Mouse (Mus musculus) liver, embryonic 14.5 days (tissue): ENCODE data around the gene Polk. TPM values are rescaled to one million over a fixed set of nuclear protein-coding genes. Genes with fewer than 3 reads are reported as not detected.

Source experiments
- ATAC-seq: fragments of 200-750 bp; cut with Nextera tagmentation; 2 replicates; pipeline ENCODE4 v1.8.0; 2017; ENCODE audit warnings: moderate number of reproducible peaks, mild to moderate bottlenecking, moderate library complexity; ENCODE audit not compliant: insufficient read depth
- DNase-seq, 3 experiments: peaks; one replicate each; pipeline ENCODE4 v3.0.0-alpha.2; 2012 to 2013; ENCODE audit warnings: low read depth in 3 of 3, low spot score in 3 of 3
- H3K27ac ChIP-seq: fragments of 300-500 bp; sonication (generic); 2 replicates; pipeline ENCODE4 v1.5.1; 2014; ENCODE audit warnings: moderate library complexity, mild to moderate bottlenecking, control low read depth, inconsistent platforms
- H3K27me3 ChIP-seq: fragments of 300-500 bp; sonication (generic); 2 replicates; pipeline ENCODE4 v1.6.1; 2014; ENCODE audit warnings: mild to moderate bottlenecking, low read length, moderate library complexity; ENCODE audit not compliant: control insufficient read depth, insufficient read depth
- H3K36me3 ChIP-seq: fragments of 300-500 bp; sonication (generic); replicated peaks from 2 replicates; pipeline ENCODE4 v1.6.1; 2014; ENCODE audit warnings: low read depth; ENCODE audit not compliant: control insufficient read depth, insufficient read depth
- H3K4me1 ChIP-seq, 2 experiments: fragments of 200-500 bp in 1 of 2; fragments of 300-500 bp in 1 of 2; sonication (generic) in 1 of 2; replicated peaks; 2 replicates each; pipeline ENCODE4 v1.6.1; 2012 to 2014; ENCODE audit warnings: antibody characterized with exemption in 1 of 2, inconsistent platforms in 1 of 2, low read length in 1 of 2; ENCODE audit not compliant: control insufficient read depth in 2 of 2, insufficient read depth in 2 of 2
- H3K4me2 ChIP-seq: fragments of 300-500 bp; sonication (generic); 2 replicates; pipeline ENCODE4 v1.6.1; 2014; ENCODE audit warnings: low read depth, mild to moderate bottlenecking, control low read depth, moderate library complexity
- H3K4me3 ChIP-seq, 2 experiments: fragments of 200-500 bp in 1 of 2; fragments of 300-500 bp in 1 of 2; sonication (generic) in 1 of 2; 2 replicates each; pipeline ENCODE4 v1.5.1; 2012 to 2014; ENCODE audit warnings: low read depth in 2 of 2, low read length in 2 of 2, mild to moderate bottlenecking in 2 of 2, control low read depth in 1 of 2, inconsistent platforms in 1 of 2, moderate library complexity in 1 of 2; ENCODE audit not compliant: insufficient read depth in 1 of 2
- H3K9ac ChIP-seq: fragments of 300-500 bp; sonication (generic); replicated peaks from 2 replicates; pipeline ENCODE4 v1.6.1; 2014; ENCODE audit warnings: mild to moderate bottlenecking, control low read depth, moderate library complexity
- H3K9me3 ChIP-seq: fragments of 300-500 bp; sonication (generic); 2 replicates; pipeline ENCODE4 v1.6.1; 2016; ENCODE audit warnings: low read length, mixed read lengths; ENCODE audit not compliant: control insufficient read depth
- CTCF ChIP-seq: IDR thresholded peaks from 2 replicates; pipeline ENCODE4 v1.5.1; 2016; ENCODE audit warnings: antibody characterized with exemption, low read depth, control low read depth
- EP300 ChIP-seq: IDR thresholded peaks from 2 replicates; pipeline ENCODE4 v1.6.1; 2016; ENCODE audit warnings: antibody characterized with exemption, low read depth
- WGBS: fragments of 180-500 bp; shearing (Covaris S2); extraction: QIAGEN DNeasy Blood & Tissue Kit; methylation state at CpG from one replicate; pipeline ENCODE4 v1.1.7; 2014; ENCODE audit not compliant: insufficient replicate concordance; 5-methylcytosine and 5-hydroxymethylcytosine counted together
- polyA plus RNA-seq, 2 experiments: library from polyadenylated mRNA; depleted of rRNA in 1 of 2; stranded (reverse) in 1 of 2; unstranded in 1 of 2; fragments of >200 nt; fragmentation: Nextera tagmentation in 1 of 2; extraction: Ambion mirVana in 1 of 2; gene quantifications; 2 replicates each; pipeline versions ENCODE4 v1.2.1 to v1.2.3; 2012 to 2014

Polk gene
- polyA plus RNA-seq, 2 experiments = 2.7 to 3.5 TPM

- no peak overlapping the region for H3K4me3 ChIP-seq
- ATAC-seq (no peak), DNase-seq (no peak)
- WGBS = 56% methylated on average over 3 of the region's 3 CpGs
- H3K27me3 ChIP-seq = no peaks in the 10 kb centered on the region
- no peak overlapping the region for H3K27ac ChIP-seq
- no peaks in the 10 kb centered on the region for H3K36me3 ChIP-seq
- no peak overlapping the region for H3K4me2 ChIP-seq
- TF ChIP-seq CTCF (no peak), EP300 (no peak)
- no peaks in the 10 kb centered on the region for H3K9me3 ChIP-seq
- no peak overlapping the region for H3K9ac ChIP-seq
- H3K4me1 ChIP-seq = no peaks in the 10 kb centered on the region
These were observed 89.8 kb downstream of the Polk start for GRCm38 (mm10) chr13:96452621-96453020.

- Histone ChIP-seq H3K9ac (no peak overlapping the region), H3K27me3 (no peaks in the 10 kb centered on the region), H3K4me2 (no peak overlapping the region), H3K27ac (no peak overlapping the region), H3K36me3 (no peaks in the 10 kb centered on the region), H3K4me1 (no peaks in the 10 kb centered on the region), H3K4me3 (no peak overlapping the region), H3K9me3 (no peaks in the 10 kb centered on the region)
- WGBS = 75% methylated on average over 11 of the region's 11 CpGs
- ATAC-seq = no peak
- no peak for TF ChIP-seq CTCF
- TF ChIP-seq EP300 = no peak
- DNase-seq = no peak
These were observed 90.8 kb downstream of the Polk start for GRCm38 (mm10) chr13:96451386-96452140.

- DNase-seq (no peak), ATAC-seq (no peak)
- Histone ChIP-seq H3K4me2 (no peak overlapping the region), H3K27me3 (no peaks in the 10 kb centered on the region), H3K4me3 (no peak overlapping the region), H3K9me3 (no peaks in the 10 kb centered on the region), H3K9ac (no peak overlapping the region), H3K27ac (no peak overlapping the region), H3K36me3 (no peaks in the 10 kb centered on the region), H3K4me1 (no peaks in the 10 kb centered on the region)
- WGBS = 74% methylated on average over 7 of the region's 7 CpGs
- TF ChIP-seq CTCF (no peak), EP300 (no peak)
These were observed 91.5 kb downstream of the Polk start for GRCm38 (mm10) chr13:96450869-96451268.

- no peak overlapping the region for H3K9ac ChIP-seq
- TF ChIP-seq EP300 (no peak), CTCF (no peak)
- H3K4me2 ChIP-seq = no peak overlapping the region
- no peak overlapping the region for H3K4me3 ChIP-seq
- no peaks in the 10 kb centered on the region for H3K4me1 ChIP-seq
- no peak for ATAC-seq
- no peaks in the 10 kb centered on the region for H3K36me3 ChIP-seq
- DNase-seq = no peak
- no peaks in the 10 kb centered on the region for H3K9me3 ChIP-seq
- 69% methylated on average over 11 of the region's 11 CpGs for WGBS
- no peak overlapping the region for H3K27ac ChIP-seq
- no peaks in the 10 kb centered on the region for H3K27me3 ChIP-seq
These were observed 92.0 kb downstream of the Polk start for GRCm38 (mm10) chr13:96450205-96450856.

GRCm38 (mm10) chr13:96440436-96440835 lies 101.9 kb downstream of the Polk start:
- DNase-seq (no peak), ATAC-seq (no peak)
- Histone ChIP-seq H3K4me1 (peaks cover 0 to 9% of the 10 kb centered on the region in 2 experiments; a peak in 2 of 4 replicates), H3K27me3 (no peaks in the 10 kb centered on the region), H3K27ac (no peak overlapping the region), H3K36me3 (no peaks in the 10 kb centered on the region), H3K9ac (no peak overlapping the region), H3K4me3 (no peak overlapping the region), H3K4me2 (no peak overlapping the region), H3K9me3 (no peaks in the 10 kb centered on the region)
- TF ChIP-seq EP300 (no peak), CTCF (no peak)
- 75% methylated on average over 4 of the region's 4 CpGs for WGBS
